Mouse (Mus musculus): ENCODE measurements around the gene Apoh.

Apoh gene

DNA sequence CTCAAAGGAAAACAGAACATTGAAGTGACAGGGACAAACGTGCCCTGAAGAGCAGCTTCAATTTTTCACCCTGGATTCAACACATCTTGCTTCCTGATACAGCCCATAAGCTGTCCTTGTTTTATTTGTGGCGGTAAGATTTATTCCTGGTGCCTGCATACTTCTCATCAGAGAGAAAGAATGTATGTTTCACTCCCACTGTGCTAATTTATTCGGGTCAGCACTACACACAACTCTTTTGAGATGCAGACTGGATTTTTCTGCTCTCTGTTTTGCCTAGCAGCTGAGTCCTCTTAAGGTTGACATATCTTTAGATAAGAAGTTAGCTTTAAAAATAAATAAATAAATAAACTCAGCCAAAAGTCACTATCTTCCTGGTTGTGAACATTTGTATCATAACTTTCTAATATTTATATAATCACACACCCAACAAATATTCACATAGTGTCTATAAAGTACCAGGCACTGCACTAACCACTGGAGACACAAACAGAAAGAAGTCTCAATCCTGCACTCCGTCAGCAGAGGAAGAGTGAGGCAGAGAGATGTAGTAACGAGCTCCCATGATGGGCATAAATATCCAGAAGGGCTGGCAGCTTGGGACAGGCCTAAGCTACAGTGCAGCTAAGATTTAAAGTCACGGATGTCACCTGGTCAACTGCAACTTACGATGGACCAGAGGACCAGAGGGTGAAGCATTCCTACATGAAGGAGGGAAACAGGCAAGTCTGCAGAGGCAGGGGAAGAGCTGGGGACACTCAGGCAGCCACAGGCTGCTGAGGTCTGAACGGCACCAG is 9.4 kb upstream of the Apoh start:
- DNase-seq (ENCODE audit: low spot score): no peak

DNA sequence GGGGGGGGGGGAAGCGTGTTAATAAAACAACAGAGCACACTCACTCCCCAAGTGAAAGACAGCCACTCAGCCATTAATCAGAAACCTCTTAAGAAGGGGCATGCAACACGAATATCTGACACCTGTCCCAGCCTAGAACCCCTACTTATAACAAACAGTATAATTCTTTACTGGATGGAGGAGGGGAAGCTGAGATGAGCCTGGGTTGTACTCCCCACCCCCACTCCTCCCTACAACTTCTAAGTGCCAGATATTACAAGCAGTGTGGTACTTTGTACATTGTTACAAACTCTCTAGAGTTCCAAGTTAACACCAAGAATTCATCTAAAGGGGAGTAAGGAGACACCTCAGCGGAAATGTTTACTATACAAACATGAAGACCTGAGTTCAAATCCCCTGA is 8.5 kb upstream of the Apoh start:
- DNase-seq (ENCODE audit: low spot score): no peak

DNA sequence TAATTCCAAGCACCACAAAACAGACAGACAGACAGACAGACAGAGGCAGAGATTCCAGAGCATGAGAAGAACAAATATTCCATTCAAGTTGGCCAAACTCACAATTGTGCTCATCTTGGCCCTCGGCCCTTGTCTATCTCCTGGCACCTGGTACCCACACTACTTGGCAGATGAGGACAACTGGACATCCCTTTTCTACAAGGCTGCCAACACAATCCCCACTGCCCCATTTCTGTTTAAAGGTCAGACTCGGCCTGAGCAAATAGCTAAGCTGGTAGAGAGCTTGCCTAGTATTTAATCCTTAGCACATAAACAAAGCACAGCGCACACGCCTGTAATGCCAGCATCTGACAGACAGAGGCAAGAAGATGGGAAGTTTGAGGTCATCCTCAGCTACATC is 7.6 kb upstream of the Apoh start:
- no peak for DNase-seq (ENCODE audit: low spot score)

DNA sequence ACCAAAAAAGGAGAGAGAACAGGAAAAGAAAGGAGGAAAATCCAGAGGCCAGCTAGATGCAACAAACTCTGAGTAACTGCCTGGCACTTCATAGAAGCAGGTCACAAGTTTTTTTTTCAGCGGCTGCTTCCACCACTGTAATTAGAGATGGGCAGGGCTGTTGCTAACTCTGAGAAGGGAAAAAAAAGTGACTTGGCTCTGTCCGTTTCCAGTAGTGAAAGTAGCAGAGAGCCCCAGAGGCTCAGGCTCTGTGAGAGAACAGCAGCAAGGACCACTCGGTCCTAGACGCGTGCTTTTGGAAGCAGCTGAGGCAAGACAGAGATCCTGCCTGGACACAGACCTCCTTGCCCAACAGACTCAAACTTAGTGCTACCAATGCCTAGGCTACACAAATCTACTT is 6.7 kb upstream of the Apoh start:
- DNase-seq (ENCODE audit: low spot score): no peak

DNA sequence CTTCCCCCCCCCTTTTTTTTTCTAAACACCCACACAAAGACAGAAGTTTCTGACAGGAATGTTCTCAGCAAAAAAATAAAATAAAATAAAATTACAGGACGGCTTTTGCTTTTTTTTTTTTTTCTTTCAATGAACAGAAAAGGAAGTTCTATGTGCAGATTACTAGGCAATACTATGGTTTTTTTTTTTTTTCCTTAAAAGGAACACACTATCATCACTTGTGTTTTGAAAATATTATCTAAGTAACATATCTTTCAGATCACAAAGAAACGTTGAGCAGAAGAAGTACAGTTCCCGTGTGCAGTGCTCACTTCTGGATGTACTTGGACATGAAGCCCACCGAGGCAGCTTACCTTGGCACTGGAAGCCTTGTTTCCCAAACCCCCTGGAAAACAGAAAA is 2.9 kb upstream of the Apoh start:
- DNase-seq (ENCODE audit: low spot score): no peak

DNA sequence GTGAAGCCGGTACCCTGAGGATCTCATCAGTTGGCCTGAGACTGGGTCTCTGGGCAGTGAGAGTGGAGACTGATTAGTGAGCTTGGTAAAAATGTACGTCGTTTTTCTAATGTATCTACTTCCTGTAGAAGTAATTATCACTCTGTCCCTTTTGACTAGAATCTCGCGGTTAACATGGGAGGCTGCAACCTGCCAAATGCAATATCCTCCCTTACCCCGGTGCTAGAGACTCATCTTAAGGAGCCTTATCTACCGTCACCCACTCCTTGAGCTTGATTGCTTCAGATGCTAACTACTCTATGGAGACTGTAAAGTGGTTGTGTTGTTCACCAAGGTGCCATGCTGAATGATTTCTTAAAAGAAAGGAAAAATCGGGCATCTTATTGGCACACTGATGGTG is 1.4 kb upstream of the Apoh start:
- DNase-seq (ENCODE audit: low spot score): peak; percentile 28

DNA sequence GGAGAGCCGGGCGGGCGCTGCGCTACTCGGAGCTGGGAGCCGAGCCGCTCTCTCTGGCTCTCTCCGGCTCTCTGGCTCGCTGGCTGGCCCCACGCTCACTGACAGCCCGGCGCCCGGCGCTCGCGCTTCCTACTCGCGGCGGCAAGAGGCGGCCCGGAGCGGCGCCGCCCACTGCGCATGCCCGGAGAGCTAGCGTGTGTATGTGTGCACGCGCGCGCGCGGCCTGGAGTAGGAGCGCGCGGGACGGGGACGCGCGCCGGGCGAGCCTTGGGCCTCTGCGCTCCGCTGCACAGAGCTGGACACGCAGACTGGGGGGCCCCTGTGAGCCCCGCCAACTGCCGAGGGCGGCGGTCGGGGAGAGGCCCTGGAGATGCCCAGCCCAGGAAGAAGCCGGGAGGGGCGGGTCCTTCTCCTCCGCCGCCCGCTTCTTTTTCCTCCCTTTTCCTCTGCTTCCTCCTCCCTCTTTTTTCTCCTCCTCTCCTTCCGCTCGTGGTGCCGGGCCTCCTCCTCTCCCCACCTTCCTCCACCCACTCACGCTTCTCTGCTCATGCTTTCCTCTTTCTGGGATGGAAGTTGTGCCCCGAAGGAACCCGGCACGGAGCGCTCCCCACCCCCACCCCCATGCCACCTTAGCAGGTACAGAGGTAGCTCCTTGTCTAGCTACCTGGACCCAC is 772 bp downstream of the Apoh start, which contains the start of gene Prkca:
Prkca (minus strand) TSS at position 140 of the 674 bp plus-strand sequence.
- DNase-seq (ENCODE audit: low spot score): peak; percentile 90

DNA sequence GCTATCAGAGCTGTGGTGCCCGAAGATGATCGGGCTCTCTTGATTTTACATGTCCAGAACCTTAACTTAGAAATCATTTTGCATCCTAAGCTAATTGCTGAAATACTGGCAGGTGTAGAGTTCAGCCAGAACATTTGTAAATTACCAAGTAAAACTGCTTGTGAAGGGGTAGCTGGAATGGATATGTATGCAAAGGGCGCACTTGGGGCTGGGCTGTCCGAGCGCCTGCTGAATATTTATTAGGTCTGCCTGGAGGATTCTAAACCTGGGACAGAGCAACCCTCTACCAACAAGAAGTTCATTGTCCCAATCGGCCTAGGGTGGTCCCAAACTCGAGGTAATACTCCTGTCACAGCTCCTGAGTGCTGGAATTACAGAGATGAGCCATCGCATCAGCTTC is 1.6 kb downstream of the Apoh start:
- no peak for DNase-seq (ENCODE audit: low spot score)

DNA sequence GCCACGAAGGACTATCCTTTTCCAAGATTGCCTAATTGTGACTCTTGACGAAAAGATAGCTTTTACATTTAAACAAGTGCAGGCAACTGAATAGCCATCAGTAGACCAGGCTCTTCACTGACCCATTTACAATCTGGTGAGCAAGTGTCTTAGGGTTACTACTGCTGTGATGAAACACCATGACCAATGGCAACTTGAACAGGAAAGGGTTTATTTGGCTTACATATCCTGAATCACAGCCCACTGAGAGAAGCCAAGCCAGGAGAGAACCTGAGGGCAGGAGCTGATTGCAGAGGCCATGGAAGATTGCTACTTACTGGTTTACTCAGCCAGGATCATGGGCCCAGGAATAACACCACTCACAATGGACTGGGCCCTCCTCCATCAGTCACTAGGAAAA is 2.2 kb downstream of the Apoh start:
- no peak for DNase-seq (ENCODE audit: low spot score)

DNA sequence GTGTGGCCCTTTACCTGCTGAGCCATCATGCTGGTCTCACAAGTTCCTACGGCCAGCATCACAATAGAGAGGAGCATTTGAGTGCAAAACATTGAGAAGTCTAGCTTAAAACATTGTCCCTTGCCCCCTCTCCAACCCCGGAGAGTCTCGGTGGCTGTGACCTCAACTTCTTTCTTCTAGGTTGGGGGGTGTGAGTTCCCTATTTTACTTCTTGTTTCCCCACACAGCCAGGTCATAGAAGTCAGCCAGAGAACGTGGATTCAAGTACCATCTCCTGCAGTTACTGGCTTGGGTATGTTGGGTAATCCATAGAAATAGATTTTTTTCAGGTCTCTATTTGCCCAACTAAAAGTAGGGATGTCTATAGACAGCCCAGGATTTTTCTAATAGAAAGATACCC is 7.6 kb downstream of the Apoh start:
- DNase-seq (ENCODE audit: low spot score): no peak

DNA sequence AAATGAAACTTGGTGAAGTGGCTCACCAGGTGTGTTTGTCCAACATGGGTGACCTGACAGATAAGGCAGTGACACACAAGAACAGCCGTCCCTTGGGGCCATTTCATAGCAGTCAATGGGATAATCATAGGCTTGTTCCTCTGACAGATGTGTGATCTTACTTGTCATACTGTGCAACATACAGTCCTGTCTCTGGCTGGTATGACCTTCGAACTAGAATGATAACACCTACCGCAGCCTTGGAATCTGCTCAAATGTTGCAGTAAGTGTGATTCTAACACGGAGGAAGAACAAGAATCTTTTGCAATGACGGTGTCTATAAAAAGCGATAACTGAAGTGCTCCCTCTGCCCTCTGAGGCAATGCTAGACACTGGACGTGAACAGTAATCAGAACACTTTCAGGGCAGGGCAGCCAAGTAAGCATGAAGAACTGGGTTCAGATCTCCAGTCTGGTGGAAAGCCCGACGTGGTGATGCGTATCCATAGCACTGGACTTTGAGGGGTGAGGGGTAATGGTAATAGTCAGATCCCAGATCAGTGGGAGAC is 9.8 kb downstream of the Apoh start:
- no peak for DNase-seq (ENCODE audit: low spot score)

DNA sequence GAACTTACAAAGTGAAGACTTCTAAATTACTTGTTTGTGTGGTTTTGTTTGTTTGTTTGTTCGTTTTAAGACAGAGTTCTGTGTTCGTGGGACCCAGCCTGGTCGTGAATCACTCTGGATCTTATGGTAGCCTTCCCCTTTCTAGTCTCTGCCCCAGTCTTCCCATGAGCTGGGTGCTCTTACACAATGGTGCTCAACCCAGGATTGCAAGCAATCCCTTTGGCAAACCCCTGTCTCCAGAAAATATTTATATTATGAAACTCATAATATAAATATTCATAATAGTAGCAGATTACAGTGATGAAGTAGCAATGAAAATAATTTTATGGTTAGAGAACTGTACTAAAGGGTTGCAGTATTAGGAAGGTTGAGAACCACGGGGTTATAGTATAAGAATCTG is 12.9 kb downstream of the Apoh start:
- no peak for DNase-seq (ENCODE audit: low spot score)

DNA sequence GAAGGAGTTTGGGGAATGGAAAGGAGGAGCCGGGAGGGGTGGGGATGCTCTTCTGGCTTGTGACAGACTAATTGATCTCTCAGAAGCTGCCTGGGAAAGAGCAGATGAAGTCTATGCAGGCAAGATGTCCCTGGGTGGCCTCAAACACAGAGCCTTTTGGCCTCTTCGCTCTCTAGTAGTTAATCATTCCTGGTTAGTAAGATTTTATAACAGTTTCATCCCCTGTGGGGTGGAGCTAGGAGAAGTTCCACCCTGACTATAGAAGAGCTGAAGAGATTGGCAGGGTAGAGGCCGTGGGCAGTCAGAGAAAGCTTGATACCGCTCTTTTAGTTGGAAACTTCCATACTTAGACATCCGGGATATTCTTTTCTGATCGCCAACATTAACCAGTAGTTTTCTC is 15.8 kb downstream of the Apoh start:
- no peak for DNase-seq (ENCODE audit: low spot score)

DNA sequence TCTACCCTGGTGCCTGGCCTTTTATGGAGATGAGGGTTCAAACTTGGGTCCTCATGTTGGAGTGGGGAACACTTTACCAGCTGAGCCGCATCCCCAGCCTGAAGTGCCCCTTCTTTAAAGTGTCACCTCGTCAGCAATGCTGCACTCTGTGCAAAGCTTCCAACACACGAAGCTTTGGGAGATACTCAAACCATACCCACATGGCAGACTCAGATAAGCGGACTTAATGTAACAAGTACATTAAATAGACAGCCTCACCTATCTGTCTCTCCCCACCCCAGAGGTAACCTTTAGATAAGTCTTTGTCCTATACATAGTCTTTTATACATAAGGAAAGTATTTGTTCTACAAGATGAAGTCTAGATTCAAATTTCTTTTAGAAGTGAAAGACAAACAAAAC is 17.8 kb downstream of the Apoh start:
- no peak for DNase-seq (ENCODE audit: low spot score)

DNA sequence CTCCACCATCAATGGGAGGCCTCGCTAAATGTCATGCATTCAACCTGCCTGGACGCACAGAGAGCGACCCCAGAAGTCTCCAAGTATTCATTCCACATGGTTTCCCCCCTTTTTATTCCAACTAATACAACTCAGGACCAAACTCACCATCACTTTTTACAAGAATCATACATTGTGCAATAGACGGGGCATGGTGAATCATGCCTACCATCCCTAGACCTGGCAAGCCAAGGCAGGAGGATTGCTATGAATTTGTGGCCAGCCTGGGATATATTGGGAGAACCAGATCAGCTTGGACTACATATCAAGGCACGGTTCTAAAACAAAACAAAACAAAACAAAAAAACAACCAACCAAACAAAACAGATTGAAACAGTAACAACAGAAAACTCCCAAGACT is 19.8 kb downstream of the Apoh start:
- DNase-seq (ENCODE audit: low spot score): no peak

DNA sequence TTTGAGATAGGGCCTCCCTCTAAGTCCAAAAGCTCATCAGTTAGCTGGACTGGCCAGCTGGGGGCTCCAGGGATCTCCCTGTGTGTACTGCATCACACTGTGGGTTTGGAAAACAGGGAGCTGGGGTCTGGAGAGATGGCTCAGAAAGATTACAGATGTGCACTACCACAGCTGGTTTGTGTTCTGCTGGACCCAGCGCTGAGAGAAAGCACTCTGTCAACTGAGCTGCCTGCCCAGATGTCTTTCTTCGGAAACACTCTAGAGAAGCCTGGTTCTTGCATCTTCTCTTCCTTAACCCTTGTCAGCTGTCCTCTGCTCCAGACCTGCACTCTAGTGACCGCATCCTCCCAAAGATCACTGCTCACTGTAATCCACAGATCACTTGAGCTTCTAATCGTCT is 20.8 kb downstream of the Apoh start:
- no peak for DNase-seq (ENCODE audit: low spot score)

DNA sequence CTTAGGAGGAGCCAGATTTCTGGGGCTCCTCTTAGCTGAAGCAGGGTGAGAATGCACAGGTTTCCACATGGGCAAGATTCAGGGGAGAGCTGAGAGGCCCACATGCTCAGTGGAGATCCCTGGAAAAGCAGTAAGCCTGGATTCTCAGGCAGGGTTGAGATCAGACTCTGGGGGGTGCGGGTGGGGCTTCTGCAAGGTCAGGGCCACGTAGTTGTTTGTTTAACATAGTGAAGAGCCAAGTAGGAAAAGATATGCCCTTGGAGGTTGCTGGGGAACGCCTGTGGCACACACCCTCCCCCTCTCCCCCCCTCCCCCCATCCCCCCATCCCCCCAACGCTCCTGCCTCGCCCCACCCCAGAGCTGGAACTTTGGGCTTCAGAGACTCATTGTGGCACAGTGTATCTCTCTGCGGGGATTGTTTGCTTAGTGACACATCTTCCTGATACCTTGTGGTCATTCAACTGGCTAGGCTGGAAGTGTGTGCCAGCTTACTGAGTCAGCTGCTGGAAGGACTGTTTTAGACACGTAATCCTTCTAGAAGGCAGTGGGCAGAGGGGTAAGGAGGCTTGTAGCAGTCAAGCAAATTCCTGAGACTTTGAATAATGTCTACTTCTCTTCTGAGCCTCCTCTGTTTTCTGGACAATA is 21.9 kb downstream of the Apoh start:
- DNase-seq (ENCODE audit: low spot score): no peak

DNA sequence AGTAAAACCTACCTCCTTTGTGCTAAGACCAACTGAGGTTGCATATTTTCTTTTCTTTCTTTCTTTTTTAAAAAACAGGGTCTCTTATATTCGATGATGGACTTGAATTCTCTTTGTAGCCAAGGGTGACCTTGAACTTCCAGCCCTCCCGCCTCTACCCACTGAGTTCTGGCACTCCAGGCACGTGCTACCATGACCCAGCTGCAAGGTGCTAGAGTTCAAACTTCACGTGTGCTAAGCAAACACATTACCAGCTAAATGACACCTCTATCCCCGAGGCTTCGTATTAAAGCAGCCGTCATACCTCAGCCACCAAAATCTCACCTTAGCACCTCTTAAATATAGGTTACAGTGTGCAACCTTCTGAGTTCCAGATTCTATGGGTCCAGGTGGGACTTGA is 22.4 kb downstream of the Apoh start:
- DNase-seq (ENCODE audit: low spot score): no peak

DNA sequence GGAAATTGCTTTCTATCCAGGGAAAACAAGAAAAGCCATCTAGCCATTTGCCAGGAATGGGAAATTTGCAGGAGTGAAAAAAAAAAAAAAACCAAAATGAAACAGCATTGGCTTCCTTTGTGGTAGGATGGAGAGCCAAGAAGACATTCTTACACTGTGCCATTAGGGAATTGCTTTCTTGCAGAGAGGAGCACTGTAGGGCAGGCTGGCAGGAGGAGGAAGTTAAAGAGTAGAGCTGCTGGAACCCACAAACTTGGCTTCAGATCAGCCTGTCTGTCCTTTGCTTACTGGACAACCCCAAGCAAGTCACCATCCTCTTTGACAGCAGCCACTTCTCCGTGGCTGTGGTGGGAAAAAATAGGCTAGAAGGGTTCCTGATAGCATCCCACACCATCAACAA is 23.9 kb downstream of the Apoh start:
- DNase-seq (ENCODE audit: low spot score): no peak

DNA sequence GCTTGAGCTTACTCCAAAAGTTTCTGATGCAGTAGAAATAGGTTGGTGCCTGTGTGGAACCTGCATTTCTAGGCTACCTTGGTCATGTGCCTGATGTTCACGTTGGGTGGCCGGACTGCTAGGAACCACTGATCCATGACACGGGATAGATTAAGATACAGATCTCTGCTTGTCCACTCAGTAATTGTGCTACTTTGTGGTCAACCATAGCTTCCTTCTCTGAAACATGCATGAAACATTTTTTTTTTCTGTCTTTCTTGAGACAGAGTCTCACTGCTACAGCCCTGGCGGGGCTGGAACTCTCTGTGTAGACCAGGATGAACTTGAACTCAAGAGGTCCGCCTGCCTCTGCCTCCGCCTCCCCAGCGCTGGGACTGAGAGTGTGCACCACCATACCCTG is 33.7 kb downstream of the Apoh start:
- DNase-seq (ENCODE audit: low spot score): no peak

DNA sequence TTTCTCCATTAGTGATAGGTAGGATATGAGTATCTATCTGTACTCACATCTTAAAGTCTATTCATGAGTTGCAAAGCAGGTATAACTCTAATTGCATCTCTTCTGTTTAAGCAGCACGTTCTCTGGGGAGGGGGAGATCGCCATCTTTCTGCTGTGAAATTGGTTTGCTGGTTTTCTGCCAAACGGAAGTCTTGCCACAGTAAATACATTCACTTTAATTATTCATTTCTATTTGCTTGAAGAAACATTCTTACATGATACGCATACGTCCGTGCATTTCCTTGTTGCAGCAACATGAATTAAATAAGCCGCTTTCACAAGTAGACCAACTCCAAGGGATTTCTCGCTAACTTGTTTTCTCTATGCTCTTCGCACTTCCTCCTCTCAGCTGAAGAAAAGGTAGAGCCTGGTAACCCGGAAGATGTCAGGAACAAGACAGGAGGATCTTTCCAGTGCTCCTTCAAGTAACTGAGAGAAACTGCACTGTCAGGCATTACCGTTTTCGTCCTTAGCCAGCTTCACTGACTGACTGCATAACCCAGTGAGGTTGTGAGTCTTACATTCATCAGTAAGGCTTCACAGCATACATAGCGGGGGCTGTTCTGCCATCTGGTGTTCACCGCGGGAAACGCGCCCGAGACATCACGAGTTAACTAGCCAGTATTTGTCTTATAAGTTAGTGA is 34.7 kb downstream of the Apoh start:
- peak; percentile 70 for DNase-seq (ENCODE audit: low spot score)

DNA sequence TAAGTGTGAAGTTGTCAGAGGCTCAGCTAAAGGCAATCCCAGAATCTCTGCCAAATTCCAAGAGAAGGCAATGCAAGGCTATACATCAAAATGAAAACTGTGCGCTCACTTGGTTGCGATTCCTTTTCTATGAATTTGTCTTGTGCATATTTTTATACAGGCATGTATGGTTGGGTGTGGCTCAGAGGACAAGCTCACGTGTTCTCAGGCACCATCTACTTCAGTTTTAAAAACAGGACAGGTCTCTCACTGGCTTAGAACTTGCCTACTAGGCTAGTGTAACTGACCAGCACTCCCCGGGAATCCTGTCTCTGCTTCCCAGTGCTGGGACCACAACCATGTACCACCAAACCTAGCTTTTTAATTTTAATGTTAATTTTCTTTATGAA is 35.2 kb downstream of the Apoh start:
- DNase-seq (ENCODE audit: low spot score): no peak

DNA sequence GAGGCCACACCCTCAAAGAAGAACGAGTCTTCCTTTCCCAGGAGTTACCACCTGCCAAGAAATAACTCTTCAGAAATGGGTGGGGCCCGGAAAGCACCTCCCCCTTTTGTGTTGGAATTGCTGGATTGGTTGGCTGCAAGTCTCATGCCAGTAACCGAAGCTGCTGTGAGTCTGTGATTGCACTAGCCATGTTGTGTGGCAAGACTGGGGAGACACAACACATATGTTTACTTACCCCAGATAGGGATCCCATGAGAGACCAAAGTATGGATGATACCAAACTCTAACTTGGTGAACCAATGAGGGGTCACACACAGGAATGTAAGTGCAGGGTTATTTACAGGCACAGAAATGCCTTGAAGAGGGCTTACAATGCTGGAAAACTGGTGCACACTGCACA is 39.5 kb downstream of the Apoh start:
- DNase-seq (ENCODE audit: low spot score): no peak
